Mouse (Mus musculus): ENCODE data around the gene Adcy10. TPM values are rescaled to one million over a fixed set of nuclear protein-coding genes. Genes with fewer than 3 reads are reported as not detected.

Gene Adcy10
- polyA plus RNA-seq, 1 experiment, result not detected

GRCm38 (mm10) chr1:165461681-165462080, 23.3 kb upstream of the Adcy10 start:
- Histone ChIP-seq H3K27ac (ENCODE audit: insufficient read depth, low read length) (peak overlapping the region; percentile 39; the same call in 1 of the 2 replicates), H3K4me3 (ENCODE audit: insufficient read depth, low read length) (peak overlapping the region; percentile 80), H3K4me1 (ENCODE audit: control insufficient read depth, insufficient read depth, low read length) (no peaks in the 10 kb centered on the region)
- no peak for TF ChIP-seq CTCF (IDR thresholded peaks at IDR 0.05; ENCODE audit: borderline replicate concordance, insufficient read depth, low read length)
- no peak for TF ChIP-seq POLR2A (IDR thresholded peaks at IDR 0.05; ENCODE audit: low read depth, low read length)

DNA sequence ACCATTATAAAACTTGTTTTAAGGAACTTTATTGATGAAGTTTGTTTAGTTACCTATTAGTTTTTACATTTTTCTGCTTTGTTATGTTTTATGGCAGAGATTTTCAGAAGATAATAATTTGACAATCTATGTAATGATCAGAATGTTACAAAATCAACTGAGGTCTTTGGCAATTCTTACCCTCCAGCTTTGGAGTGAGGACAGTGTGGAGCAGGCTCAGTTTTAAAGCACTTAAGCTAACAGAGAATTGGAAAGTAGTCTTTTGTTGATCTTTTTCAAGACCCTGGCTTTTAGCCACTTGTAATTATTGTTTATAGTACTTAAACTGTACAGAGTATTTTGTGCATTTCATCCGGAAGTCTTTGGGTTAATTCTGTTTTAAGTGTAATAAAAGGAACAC, 22.1 kb upstream of the Adcy10 start:
- Histone ChIP-seq H3K4me1 (ENCODE audit: control insufficient read depth, insufficient read depth, low read length) (no peaks in the 10 kb centered on the region), H3K27ac (ENCODE audit: insufficient read depth, low read length) (no peak overlapping the region), H3K4me3 (ENCODE audit: insufficient read depth, low read length) (no peak overlapping the region)
- no peak for TF ChIP-seq CTCF (IDR thresholded peaks at IDR 0.05; ENCODE audit: borderline replicate concordance, insufficient read depth, low read length)
- no peak for TF ChIP-seq POLR2A (IDR thresholded peaks at IDR 0.05; ENCODE audit: low read depth, low read length)

GRCm38 (mm10) chr1:165464574-165464973, 20.4 kb upstream of the Adcy10 start:
- no peak overlapping the region for H3K27ac ChIP-seq (ENCODE audit: insufficient read depth, low read length)
- no peak for TF ChIP-seq POLR2A (IDR thresholded peaks at IDR 0.05; ENCODE audit: low read depth, low read length)
- no peak for TF ChIP-seq CTCF (IDR thresholded peaks at IDR 0.05; ENCODE audit: borderline replicate concordance, insufficient read depth, low read length)

DNA sequence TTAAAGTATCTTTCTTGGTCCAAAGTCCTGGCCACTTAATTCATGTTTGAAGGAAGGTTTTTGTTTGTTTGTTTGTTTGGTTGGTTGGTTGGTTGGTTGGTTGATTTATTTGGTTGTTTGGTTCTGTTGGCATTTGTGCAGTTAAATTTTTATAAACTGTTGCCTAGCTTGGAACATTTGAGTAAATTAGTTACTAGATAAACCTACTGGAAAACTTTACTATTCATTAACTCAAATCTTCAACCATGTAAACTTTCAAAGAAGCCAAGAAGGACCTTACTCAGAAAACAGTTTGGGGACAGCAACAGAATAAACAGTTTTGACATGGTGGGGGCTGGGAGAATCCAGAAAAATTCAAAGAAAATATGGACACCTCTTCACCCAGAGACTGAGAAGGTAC, 16.0 kb upstream of the Adcy10 start:
- TF ChIP-seq POLR2A (IDR thresholded peaks at IDR 0.05; ENCODE audit: low read depth, low read length), result no peak
- no peak for TF ChIP-seq CTCF (IDR thresholded peaks at IDR 0.05; ENCODE audit: borderline replicate concordance, insufficient read depth, low read length)

More at GRCm38 (mm10) chr1:165464574-165464973, 20.4 kb upstream of the Adcy10 start:
- H3K4me1 ChIP-seq (ENCODE audit: control insufficient read depth, insufficient read depth, low read length), result no peaks in the 10 kb centered on the region
- H3K4me3 ChIP-seq (ENCODE audit: insufficient read depth, low read length), result no peak overlapping the region

DNA sequence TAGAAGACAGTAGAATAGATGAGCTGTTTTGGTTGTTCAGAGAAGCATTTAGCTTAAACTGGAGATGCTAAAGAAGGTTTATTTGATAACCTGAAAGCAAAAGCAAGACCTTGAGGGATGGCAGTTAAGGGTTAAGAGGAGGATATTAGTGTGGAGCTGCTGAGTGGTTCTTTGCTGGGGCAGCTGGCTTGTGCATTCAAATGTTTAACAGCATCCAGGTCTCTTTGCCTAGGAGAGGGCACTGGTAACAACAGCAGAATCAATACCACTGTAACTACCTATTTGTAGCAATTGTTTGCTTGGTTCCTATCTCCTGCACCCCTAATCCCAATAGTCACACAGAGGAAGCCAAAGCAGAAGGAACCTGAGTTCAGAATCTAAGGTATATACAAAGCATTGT, 15.3 kb upstream of the Adcy10 start:
- Histone ChIP-seq H3K27ac (ENCODE audit: insufficient read depth, low read length) (no peak overlapping the region), H3K4me1 (ENCODE audit: control insufficient read depth, insufficient read depth, low read length) (no peaks in the 10 kb centered on the region), H3K4me3 (ENCODE audit: insufficient read depth, low read length) (no peak overlapping the region)
- no peak for TF ChIP-seq POLR2A (IDR thresholded peaks at IDR 0.05; ENCODE audit: low read depth, low read length)
- TF ChIP-seq CTCF (IDR thresholded peaks at IDR 0.05; ENCODE audit: borderline replicate concordance, insufficient read depth, low read length), result no peak

More for the DNA sequence above, 16.0 kb upstream of the Adcy10 start:
- Histone ChIP-seq H3K4me3 (ENCODE audit: insufficient read depth, low read length) (no peak overlapping the region), H3K27ac (ENCODE audit: insufficient read depth, low read length) (no peak overlapping the region), H3K4me1 (ENCODE audit: control insufficient read depth, insufficient read depth, low read length) (no peaks in the 10 kb centered on the region)

GRCm38 (mm10) chr1:165471490-165471889, 13.5 kb upstream of the Adcy10 start:
- Histone ChIP-seq H3K4me1 (ENCODE audit: control insufficient read depth, insufficient read depth, low read length) (no peaks in the 10 kb centered on the region), H3K27ac (ENCODE audit: insufficient read depth, low read length) (no peak overlapping the region), H3K4me3 (ENCODE audit: insufficient read depth, low read length) (no peak overlapping the region)
- TF ChIP-seq CTCF (IDR thresholded peaks at IDR 0.05; ENCODE audit: borderline replicate concordance, insufficient read depth, low read length), result no peak
- TF ChIP-seq POLR2A (IDR thresholded peaks at IDR 0.05; ENCODE audit: low read depth, low read length), result no peak

DNA sequence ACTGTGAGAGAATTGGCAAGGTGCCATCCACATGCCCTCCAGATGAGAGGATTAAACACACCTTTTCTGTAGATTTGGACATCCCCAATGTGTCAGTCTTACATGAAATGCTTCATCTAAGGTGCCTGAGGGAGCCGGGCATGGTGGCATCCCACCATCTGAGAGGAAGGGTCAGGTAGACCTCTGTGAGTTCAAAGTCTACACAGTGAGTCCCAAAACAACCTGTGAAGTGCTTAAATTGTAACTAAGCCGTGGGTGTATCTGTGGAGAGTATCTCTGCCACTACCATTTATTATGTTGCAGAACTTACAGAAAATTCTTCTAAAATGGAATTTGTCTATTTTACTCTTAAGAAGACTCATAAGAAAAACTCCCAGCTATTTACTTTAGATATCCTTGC, 1.1 kb downstream of the Adcy10 start:
- TF ChIP-seq POLR2A (IDR thresholded peaks at IDR 0.05; ENCODE audit: low read depth, low read length) (no peak), CTCF (IDR thresholded peaks at IDR 0.05; ENCODE audit: borderline replicate concordance, insufficient read depth, low read length) (no peak)
- no peaks in the 10 kb centered on the region for H3K4me1 ChIP-seq (ENCODE audit: control insufficient read depth, insufficient read depth, low read length)
- H3K27ac ChIP-seq (ENCODE audit: insufficient read depth, low read length), result no peak overlapping the region

GRCm38 (mm10) chr1:165489197-165489596, 4.2 kb downstream of the Adcy10 start:
- H3K4me3 ChIP-seq (ENCODE audit: insufficient read depth, low read length), result no peak overlapping the region
- no peak overlapping the region for H3K27ac ChIP-seq (ENCODE audit: insufficient read depth, low read length)
- TF ChIP-seq POLR2A (IDR thresholded peaks at IDR 0.05; ENCODE audit: low read depth, low read length), result no peak
- TF ChIP-seq CTCF (IDR thresholded peaks at IDR 0.05; ENCODE audit: borderline replicate concordance, insufficient read depth, low read length), result no peak
- no peaks in the 10 kb centered on the region for H3K4me1 ChIP-seq (ENCODE audit: control insufficient read depth, insufficient read depth, low read length)

More for the DNA sequence above, 1.1 kb downstream of the Adcy10 start:
- no peak overlapping the region for H3K4me3 ChIP-seq (ENCODE audit: insufficient read depth, low read length)

- no peaks in the 10 kb centered on the region for H3K4me1 ChIP-seq (ENCODE audit: control insufficient read depth, insufficient read depth, low read length)
- H3K27ac ChIP-seq (ENCODE audit: insufficient read depth, low read length), result no peak overlapping the region
- TF ChIP-seq POLR2A (IDR thresholded peaks at IDR 0.05; ENCODE audit: low read depth, low read length) (no peak), CTCF (IDR thresholded peaks at IDR 0.05; ENCODE audit: borderline replicate concordance, insufficient read depth, low read length) (no peak)
- no peak overlapping the region for H3K4me3 ChIP-seq (ENCODE audit: insufficient read depth, low read length)
These were observed 13.9 kb downstream of the Adcy10 start for GRCm38 (mm10) chr1:165498856-165499255.

DNA sequence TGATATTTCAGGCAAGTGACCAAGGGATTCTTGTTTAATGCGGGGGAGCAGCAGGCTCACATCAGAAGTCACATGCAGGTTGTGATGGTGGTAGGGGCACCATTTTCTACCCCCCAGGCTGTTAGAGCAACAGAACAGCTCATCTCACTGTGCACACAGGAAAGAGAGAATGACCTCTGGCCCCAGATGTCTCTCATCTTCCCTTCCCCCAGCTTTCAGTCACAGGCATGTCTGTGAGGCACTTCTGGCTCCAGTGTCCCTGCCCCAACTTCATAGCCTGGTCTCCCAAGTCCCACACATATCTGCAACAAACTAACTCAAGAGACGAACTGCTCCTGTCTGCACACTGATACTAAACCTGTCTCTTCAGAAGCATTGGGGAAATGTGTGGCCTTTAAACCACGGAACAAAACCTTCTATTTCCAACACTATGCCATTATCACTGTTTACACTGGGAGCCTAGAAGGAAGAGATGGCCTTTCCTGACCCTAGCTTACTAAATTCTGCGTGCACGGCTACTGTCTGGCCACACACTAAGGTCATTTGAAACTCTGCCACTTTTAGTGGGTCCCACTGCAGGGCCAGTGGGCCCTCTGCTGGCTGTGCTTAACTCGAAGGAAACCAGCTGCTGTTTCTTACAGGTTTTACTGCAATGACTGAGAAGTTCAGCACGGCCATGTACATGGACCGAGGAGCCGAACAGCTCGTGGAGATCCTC, 18.5 kb downstream of the Adcy10 start:
- no peak overlapping the region for H3K27ac ChIP-seq (ENCODE audit: insufficient read depth, low read length)
- H3K4me3 ChIP-seq (ENCODE audit: insufficient read depth, low read length), result no peak overlapping the region
- no peaks in the 10 kb centered on the region for H3K4me1 ChIP-seq (ENCODE audit: control insufficient read depth, insufficient read depth, low read length)

More for the DNA sequence above, 18.5 kb downstream of the Adcy10 start:
- TF ChIP-seq CTCF (IDR thresholded peaks at IDR 0.05; ENCODE audit: borderline replicate concordance, insufficient read depth, low read length) (no peak), POLR2A (IDR thresholded peaks at IDR 0.05; ENCODE audit: low read depth, low read length) (no peak)

Data from embryonic fibroblast, embryonic 13.5 days (primary cell).